Mouse (Mus musculus) megakaryocyte, embryonic 14.5 days (primary cell): Measurements from ENCODE around the gene Baz2a.

Source experiments
- FLI1 ChIP-seq: IDR thresholded peaks from 2 replicates; pipeline ENCODE4 v1.6.1; 2012; ENCODE audit warnings: low read length, inconsistent platforms, mixed read lengths
- GATA1 ChIP-seq: IDR thresholded peaks from 3 replicates; pipeline ENCODE4 v1.6.1; 2012; ENCODE audit warnings: mixed read lengths, low read length, inconsistent platforms, borderline replicate concordance

DNA sequence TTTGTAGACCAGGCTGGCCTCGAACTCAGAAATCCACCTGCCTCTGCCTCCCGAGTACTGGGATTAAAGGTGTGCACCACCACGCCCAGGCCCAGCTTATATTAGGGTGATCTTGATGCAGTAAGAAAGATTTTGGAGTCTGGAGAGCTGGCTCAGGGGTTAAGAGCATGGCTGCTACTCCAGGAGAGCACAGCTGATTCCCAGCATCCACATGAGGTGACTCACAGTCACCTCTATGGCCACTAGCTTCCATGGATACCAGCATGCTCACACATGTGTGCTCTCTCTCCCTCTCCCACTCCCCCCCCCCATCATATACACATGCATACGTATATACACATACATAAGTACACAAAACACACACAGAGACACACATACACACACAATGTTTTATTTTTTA, 85.9 kb downstream of the Baz2a start:
- TF ChIP-seq GATA1: no peak
- TF ChIP-seq FLI1: no peak
